Mouse (Mus musculus): ENCODE data around the gene Pygm.
A peak's percentile ranks its signal among the peaks of the same experiment; 100 is the strongest.

Gene Pygm

GRCm38 (mm10) chr19:6384128-6384527 lies at the start of gene Pygm:
Gene Pygm, plus strand, starts transcription at chr19:6384399.
- DNase-seq (ENCODE audit: low read depth, low spot score) = no peak

- peak; percentile 98 for DNase-seq (ENCODE audit: low read depth, low spot score)
These were observed 49.3 kb upstream of the Pygm start, which contains the start of gene Men1 for GRCm38 (mm10) chr19:6334673-6335457. Gene Men1, plus strand, starts transcription at chr19:6334979.

- no peak for DNase-seq (ENCODE audit: low read depth, low spot score)
These were observed 48.8 kb upstream of the Pygm start for GRCm38 (mm10) chr19:6335458-6335827.

- no peak for DNase-seq (ENCODE audit: low read depth, low spot score)
These were observed 47.3 kb upstream of the Pygm start for GRCm38 (mm10) chr19:6336920-6337319.

- no peak for DNase-seq (ENCODE audit: low read depth, low spot score)
These were observed 46.0 kb upstream of the Pygm start for GRCm38 (mm10) chr19:6338171-6338570.

GRCm38 (mm10) chr19:6338716-6339115 lies 45.5 kb upstream of the Pygm start:
- no peak for DNase-seq (ENCODE audit: low read depth, low spot score)

- DNase-seq (ENCODE audit: low read depth, low spot score) = no peak
These were observed 45.0 kb upstream of the Pygm start for GRCm38 (mm10) chr19:6339191-6339590.

GRCm38 (mm10) chr19:6339890-6340504 lies 44.2 kb upstream of the Pygm start:
- no peak for DNase-seq (ENCODE audit: low read depth, low spot score)

GRCm38 (mm10) chr19:6340524-6341452 lies 43.4 kb upstream of the Pygm start, which contains the start of gene Map4k2:
Gene Map4k2, plus strand, starts transcription at chr19:6341135.
- no peak for DNase-seq (ENCODE audit: low read depth, low spot score)

GRCm38 (mm10) chr19:6341453-6342077 lies 42.6 kb upstream of the Pygm start:
- no peak for DNase-seq (ENCODE audit: low read depth, low spot score)

- DNase-seq (ENCODE audit: low read depth, low spot score) = no peak
These were observed 41.8 kb upstream of the Pygm start for GRCm38 (mm10) chr19:6342276-6342933.

GRCm38 (mm10) chr19:6343066-6343925 lies 40.9 kb upstream of the Pygm start:
- no peak for DNase-seq (ENCODE audit: low read depth, low spot score)

- no peak for DNase-seq (ENCODE audit: low read depth, low spot score)
These were observed 40.2 kb upstream of the Pygm start for GRCm38 (mm10) chr19:6343996-6344395.

GRCm38 (mm10) chr19:6346023-6346422 lies 38.2 kb upstream of the Pygm start:
- DNase-seq (ENCODE audit: low read depth, low spot score) = no peak

GRCm38 (mm10) chr19:6346661-6347060 lies 37.5 kb upstream of the Pygm start:
- no peak for DNase-seq (ENCODE audit: low read depth, low spot score)

- DNase-seq (ENCODE audit: low read depth, low spot score) = no peak
These were observed 36.6 kb upstream of the Pygm start for GRCm38 (mm10) chr19:6347615-6348014.

GRCm38 (mm10) chr19:6348717-6349116 lies 35.5 kb upstream of the Pygm start:
- DNase-seq (ENCODE audit: low read depth, low spot score) = no peak

- DNase-seq (ENCODE audit: low read depth, low spot score) = no peak
These were observed 34.8 kb upstream of the Pygm start for GRCm38 (mm10) chr19:6349215-6349983.

GRCm38 (mm10) chr19:6351431-6352106 lies 32.6 kb upstream of the Pygm start:
- DNase-seq (ENCODE audit: low read depth, low spot score) = no peak
